Mouse (Mus musculus): ENCODE measurements around the gene Oasl1. TPM values are rescaled to one million over a fixed set of nuclear protein-coding genes. Genes with fewer than 3 reads are reported as not detected.

The Oasl1 gene
- polyA plus RNA-seq, 1 experiment from 2014 or later, result 0.20 TPM

DNA sequence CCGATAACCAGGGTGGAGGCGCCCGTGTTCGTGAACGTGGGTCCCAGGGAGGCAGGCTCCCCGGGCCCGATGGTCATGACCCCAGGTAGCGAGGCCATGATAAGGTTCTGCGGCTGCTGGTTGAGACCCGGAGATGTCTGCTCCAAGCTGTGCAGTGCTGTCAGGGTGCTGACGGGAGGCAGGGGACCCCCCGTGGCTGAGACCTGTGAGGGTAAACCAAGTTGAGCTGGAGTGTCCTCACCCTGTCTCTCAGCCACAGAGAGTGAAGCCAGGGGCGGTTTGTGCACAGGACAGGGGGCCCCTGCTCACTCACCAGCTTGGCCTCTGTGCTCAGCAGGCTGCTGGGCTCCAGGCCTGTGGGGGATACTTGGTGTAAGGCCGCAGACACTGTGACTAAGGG is 30.3 kb downstream of the Oasl1 start:
- ATAC-seq (ENCODE audit: insufficient read depth, low FRiP score, low TSS enrichment), result no peak
- Histone ChIP-seq H3K27ac (ENCODE audit: low read depth, low read length) (no peak overlapping the region), H3K9me3 (ENCODE audit: control insufficient read depth, low read length) (no peaks in the 10 kb centered on the region), H3K36me3 (ENCODE audit: control insufficient read depth, insufficient read depth, low read length) (no peaks in the 10 kb centered on the region), H3K27me3 (ENCODE audit: control insufficient read depth, insufficient read depth, low read length) (no peaks in the 10 kb centered on the region), H3K4me2 (ENCODE audit: low read depth) (no peak overlapping the region), H3K4me1 (ENCODE audit: control insufficient read depth, insufficient read depth, low read length) (0 out of 2 replicates have a peak, but pooled peaks cover 2% of the 10 kb centered on the region), H3K4me3 (ENCODE audit: low read depth, low read length) (no peak overlapping the region), H3K9ac (ENCODE audit: low read length) (no peak overlapping the region)
- no peak for DNase-seq (ENCODE audit: low spot score)
- WGBS, result 91% methylated on average over 14 of the region's 14 CpGs

DNA sequence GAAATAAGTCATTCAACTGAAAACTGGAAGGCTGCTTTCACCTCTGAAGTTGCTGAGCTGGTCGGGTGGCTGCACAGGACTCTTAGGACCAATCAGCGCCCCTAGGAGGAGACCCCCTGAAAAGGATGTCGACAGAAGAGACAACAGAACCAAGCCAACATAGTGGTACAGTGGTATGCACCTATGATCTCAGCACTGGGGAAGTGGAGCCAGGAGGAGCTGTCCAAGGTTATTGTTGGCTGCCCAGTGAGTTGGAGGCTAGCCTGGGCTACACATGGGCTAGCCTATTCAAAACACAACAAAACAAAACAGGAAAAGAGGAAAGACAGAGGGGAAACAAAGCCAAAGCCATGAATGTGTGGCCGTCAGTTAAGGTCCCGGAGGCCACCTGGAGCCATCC is 35.0 kb downstream of the Oasl1 start:
- Histone ChIP-seq H3K9me3 (ENCODE audit: control insufficient read depth, low read length) (no peaks in the 10 kb centered on the region), H3K36me3 (ENCODE audit: control insufficient read depth, insufficient read depth, low read length) (no peaks in the 10 kb centered on the region), H3K27me3 (ENCODE audit: control insufficient read depth, insufficient read depth, low read length) (no peaks in the 10 kb centered on the region), H3K9ac (ENCODE audit: low read length) (no peak overlapping the region), H3K4me3 (ENCODE audit: low read depth, low read length) (no peak overlapping the region), H3K27ac (ENCODE audit: low read depth, low read length) (no peak overlapping the region), H3K4me2 (ENCODE audit: low read depth) (no peak overlapping the region), H3K4me1 (ENCODE audit: control insufficient read depth, insufficient read depth, low read length) (no peaks in the 10 kb centered on the region)
- DNase-seq (ENCODE audit: low spot score) (no peak), ATAC-seq (ENCODE audit: insufficient read depth, low FRiP score, low TSS enrichment) (no peak)
- 91% methylated on average over 5 of the region's 5 CpGs for WGBS

DNA sequence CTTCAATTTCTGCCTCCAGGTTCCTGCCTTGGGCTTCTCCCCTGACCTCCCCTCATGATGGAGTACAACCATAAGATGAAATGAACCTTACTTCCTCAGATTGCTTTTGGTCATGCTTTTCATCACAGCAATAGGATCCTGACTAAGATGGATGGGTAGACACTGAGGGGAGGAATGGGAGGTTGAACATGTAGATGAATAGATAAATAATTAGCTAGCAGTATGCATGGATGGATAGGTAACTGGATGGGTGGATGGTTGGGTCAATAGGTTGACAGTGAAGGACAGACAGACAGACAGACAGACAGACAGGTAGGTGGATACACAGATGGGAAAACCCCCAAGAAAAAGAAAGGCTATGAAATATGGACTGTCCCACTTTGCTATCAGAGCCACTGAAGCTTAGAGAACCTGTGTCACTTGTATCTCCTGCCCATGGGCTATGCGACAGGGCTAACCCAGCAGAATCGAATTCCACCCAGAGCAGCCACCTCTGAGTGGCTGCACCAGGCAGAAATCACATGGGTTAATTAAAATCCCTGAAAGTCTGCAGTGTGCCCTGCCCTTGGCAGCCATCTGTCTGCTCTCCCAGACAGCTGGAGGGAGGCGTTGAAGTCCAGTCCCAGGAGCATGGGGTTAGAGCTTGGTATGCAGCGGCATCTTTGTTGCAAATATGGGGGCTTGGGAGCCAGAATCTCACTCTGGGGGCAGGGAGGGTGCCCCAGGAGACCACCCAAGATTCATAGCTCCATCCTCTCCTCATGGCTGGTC is 38.7 kb downstream of the Oasl1 start:
- ATAC-seq (ENCODE audit: insufficient read depth, low FRiP score, low TSS enrichment), result no peak
- 47% methylated on average over 4 of the region's 4 CpGs for WGBS

DNA sequence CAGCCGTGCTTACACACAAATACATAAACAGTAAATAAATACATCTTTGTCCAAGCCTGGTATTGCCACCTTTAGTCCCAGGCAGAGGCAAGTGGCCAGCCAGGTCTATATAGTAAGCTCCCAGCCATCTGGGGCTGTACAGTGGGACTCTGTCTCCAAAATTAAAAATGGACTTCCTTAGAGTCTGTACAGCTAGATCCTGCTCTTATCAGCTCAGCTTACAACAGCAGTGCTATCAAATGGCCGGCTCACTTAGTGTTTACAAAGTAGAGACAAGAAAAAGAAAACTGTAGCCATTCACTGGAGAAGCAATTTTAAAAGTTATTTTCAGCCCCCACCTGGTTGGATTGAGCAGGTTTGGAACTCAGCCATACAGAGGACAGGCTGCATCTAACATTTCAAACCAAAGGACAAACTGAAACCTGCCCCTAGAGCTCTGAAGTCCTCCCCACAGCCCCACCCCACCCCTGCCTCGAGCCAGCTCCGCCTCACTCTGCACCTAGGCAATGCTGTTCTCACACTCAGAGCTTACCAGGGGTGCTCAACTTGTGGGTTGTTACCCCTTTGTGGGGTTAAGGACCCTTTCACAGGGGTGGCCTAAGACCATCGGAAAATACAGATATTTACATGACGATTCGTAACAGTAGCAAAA is 41.4 kb downstream of the Oasl1 start:
- 64% methylated on average over 7 of the region's 7 CpGs for WGBS
- no peaks in the 10 kb centered on the region for H3K36me3 ChIP-seq (ENCODE audit: control insufficient read depth, insufficient read depth, low read length)
- H3K27me3 ChIP-seq (ENCODE audit: control insufficient read depth, insufficient read depth, low read length), result no peaks in the 10 kb centered on the region; the same call in 1 of the 2 replicates
- no peak for DNase-seq (ENCODE audit: low spot score)
- no peak overlapping the region for H3K4me3 ChIP-seq (ENCODE audit: low read depth, low read length)
- H3K4me2 ChIP-seq (ENCODE audit: low read depth), result no peak overlapping the region
- no peak for ATAC-seq (ENCODE audit: insufficient read depth, low FRiP score, low TSS enrichment)
- peaks cover 6% of the 10 kb centered on the region; the same call in 1 of the 2 replicates for H3K4me1 ChIP-seq (ENCODE audit: control insufficient read depth, insufficient read depth, low read length)
- H3K27ac ChIP-seq (ENCODE audit: low read depth, low read length), result no peak overlapping the region
- H3K9ac ChIP-seq (ENCODE audit: low read length), result no peak overlapping the region
- H3K9me3 ChIP-seq (ENCODE audit: control insufficient read depth, low read length), result no peaks in the 10 kb centered on the region

More for the DNA sequence above, 38.7 kb downstream of the Oasl1 start:
- Histone ChIP-seq H3K4me2 (ENCODE audit: low read depth) (no peak overlapping the region), H3K36me3 (ENCODE audit: control insufficient read depth, insufficient read depth, low read length) (no peaks in the 10 kb centered on the region), H3K27ac (ENCODE audit: low read depth, low read length) (no peak overlapping the region), H3K9me3 (ENCODE audit: control insufficient read depth, low read length) (no peaks in the 10 kb centered on the region), H3K27me3 (ENCODE audit: control insufficient read depth, insufficient read depth, low read length) (no peaks in the 10 kb centered on the region), H3K4me1 (ENCODE audit: control insufficient read depth, insufficient read depth, low read length) (no peaks in the 10 kb centered on the region), H3K9ac (ENCODE audit: low read length) (peak overlapping the region; percentile 10; the same call in 1 of the 2 replicates), H3K4me3 (ENCODE audit: low read depth, low read length) (no peak overlapping the region)
- DNase-seq (ENCODE audit: low spot score), result peak; percentile 41

DNA sequence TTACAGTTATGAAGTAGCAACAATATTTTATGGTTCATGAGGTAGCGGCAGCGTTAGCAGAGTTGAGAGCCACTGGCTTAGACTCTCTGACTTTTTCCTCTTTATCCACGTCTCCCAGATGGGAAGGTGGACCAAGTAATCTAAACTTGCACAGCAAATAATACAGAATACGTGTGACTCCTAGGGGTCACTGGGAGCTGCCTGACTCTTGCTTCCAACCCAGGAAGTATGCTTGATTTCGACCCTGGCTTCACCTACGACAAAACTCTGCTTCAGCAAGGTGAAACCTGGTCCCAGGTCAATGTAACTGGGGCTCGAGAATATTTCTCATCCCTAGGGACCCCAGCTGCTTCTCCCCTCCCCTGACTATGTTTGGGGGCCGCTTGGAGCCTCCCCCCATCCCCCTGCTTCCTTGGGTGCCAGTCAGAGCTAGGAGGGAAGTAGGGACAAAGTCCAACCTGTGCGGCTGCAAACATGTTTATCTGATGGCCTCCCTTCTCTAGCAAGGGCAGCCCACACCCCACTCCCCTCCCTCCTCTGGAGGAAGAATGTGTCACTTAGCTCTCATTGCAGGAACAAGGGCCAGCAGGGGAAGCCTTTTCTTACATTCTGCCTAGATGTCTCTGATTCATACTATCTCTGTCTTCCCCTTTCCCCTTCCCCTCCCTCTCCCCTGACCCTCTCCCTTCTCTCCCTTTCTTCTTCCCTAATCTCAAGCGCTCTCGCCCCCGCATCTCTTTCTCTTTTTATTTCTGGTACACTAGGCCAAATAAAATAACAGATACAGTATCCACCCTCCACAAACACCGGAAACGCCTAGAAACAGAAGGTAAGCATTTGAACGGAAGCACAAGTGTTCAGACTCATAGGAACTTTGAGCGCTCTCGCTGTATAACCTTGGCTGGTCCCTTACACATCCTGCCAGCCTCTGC is 42.2 kb downstream of the Oasl1 start:
- no peaks in the 10 kb centered on the region; the same call in 1 of the 2 replicates for H3K27me3 ChIP-seq (ENCODE audit: control insufficient read depth, insufficient read depth, low read length)
- H3K9me3 ChIP-seq (ENCODE audit: control insufficient read depth, low read length), result no peaks in the 10 kb centered on the region
- H3K27ac ChIP-seq (ENCODE audit: low read depth, low read length), result no peak overlapping the region
- ATAC-seq (ENCODE audit: insufficient read depth, low FRiP score, low TSS enrichment) (no peak), DNase-seq (ENCODE audit: low spot score) (no peak)
- H3K4me1 ChIP-seq (ENCODE audit: control insufficient read depth, insufficient read depth, low read length), result peaks cover 6% of the 10 kb centered on the region; the same call in 1 of the 2 replicates
- no peak overlapping the region for H3K4me3 ChIP-seq (ENCODE audit: low read depth, low read length)
- no peak overlapping the region for H3K4me2 ChIP-seq (ENCODE audit: low read depth)
- H3K36me3 ChIP-seq (ENCODE audit: control insufficient read depth, insufficient read depth, low read length), result no peaks in the 10 kb centered on the region
- no peak overlapping the region for H3K9ac ChIP-seq (ENCODE audit: low read length)
- WGBS, result 73% methylated on average over 17 of the region's 17 CpGs

DNA sequence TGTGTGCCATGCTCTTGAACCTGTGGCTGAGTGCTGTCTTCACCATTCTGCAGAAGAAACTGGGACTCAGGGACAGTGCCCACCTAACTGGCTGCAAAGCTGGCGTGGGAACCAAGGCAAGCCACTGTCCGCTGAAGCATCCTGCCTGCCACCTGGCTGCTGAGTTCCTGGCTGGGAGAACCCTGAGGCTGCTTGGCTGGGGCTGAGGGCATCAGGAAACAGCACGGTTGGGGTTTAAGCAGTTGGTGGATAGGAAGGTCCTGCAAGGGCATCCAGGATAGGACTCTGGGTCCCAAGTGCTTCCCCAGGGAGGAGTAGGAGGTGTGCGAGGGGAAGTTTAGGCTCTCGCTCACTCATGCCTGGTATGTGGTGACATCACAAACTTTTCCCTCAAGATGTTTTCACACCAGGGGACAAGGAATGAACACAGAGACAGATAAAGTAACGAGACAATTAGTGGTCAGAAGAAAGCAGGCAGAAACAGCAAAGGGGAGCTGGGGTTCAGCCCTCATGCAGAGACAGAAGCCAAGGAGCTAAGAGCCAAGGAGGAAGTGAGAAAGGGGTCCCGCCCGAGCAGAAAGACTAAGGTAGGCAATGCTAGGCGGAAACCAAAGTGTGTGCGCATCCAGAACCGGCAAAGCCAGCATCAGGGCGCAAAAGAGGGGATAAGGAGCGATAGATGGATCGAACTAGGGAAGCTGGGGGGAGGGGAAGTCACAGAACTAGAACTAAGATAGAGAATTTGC is 44.7 kb downstream of the Oasl1 start:
- H3K36me3 ChIP-seq (ENCODE audit: control insufficient read depth, insufficient read depth, low read length), result no peaks in the 10 kb centered on the region
- no peak overlapping the region for H3K4me2 ChIP-seq (ENCODE audit: low read depth)
- H3K27me3 ChIP-seq (ENCODE audit: control insufficient read depth, insufficient read depth, low read length), result no peaks in the 10 kb centered on the region; the same call in 1 of the 2 replicates
- DNase-seq (ENCODE audit: low spot score) (no peak), ATAC-seq (ENCODE audit: insufficient read depth, low FRiP score, low TSS enrichment) (no peak)
- H3K4me3 ChIP-seq (ENCODE audit: low read depth, low read length), result no peak overlapping the region
- 37% methylated on average over 14 of the region's 14 CpGs for WGBS
- no peak overlapping the region for H3K9ac ChIP-seq (ENCODE audit: low read length)
- no peak overlapping the region for H3K27ac ChIP-seq (ENCODE audit: low read depth, low read length)
- H3K9me3 ChIP-seq (ENCODE audit: control insufficient read depth, low read length), result no peaks in the 10 kb centered on the region
- peaks cover 6% of the 10 kb centered on the region; the same call in 1 of the 2 replicates for H3K4me1 ChIP-seq (ENCODE audit: control insufficient read depth, insufficient read depth, low read length)

DNA sequence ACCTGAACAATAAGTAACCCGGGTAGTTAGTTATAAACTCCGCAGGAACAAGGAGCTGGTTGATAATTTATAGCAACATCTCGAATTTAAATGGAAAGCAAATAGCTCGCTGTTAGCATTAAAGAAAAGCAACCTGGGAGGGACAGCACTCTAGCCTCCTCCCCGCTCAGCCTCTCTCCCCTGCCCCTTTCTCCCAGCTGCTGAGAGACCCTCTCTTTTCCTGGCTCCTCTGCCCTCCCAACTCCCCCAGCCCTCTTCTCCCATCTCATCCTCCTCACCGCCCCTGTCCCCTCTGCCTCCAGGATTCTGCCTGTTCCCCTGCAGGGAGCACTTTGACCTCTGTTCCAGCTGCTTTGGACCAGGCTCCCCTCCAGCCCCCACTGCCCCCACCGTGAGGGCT is 45.6 kb downstream of the Oasl1 start:
- peaks cover 6% of the 10 kb centered on the region; the same call in 1 of the 2 replicates for H3K4me1 ChIP-seq (ENCODE audit: control insufficient read depth, insufficient read depth, low read length)
- 9% methylated on average over 7 of the region's 7 CpGs for WGBS
- H3K9ac ChIP-seq (ENCODE audit: low read length), result no peak overlapping the region; the same call in 1 of the 2 replicates
- no peak overlapping the region for H3K4me2 ChIP-seq (ENCODE audit: low read depth)
- H3K36me3 ChIP-seq (ENCODE audit: control insufficient read depth, insufficient read depth, low read length), result no peaks in the 10 kb centered on the region
- no peak overlapping the region for H3K27ac ChIP-seq (ENCODE audit: low read depth, low read length)
- no peak overlapping the region for H3K4me3 ChIP-seq (ENCODE audit: low read depth, low read length)
- no peak for DNase-seq (ENCODE audit: low spot score)
- H3K27me3 ChIP-seq (ENCODE audit: control insufficient read depth, insufficient read depth, low read length), result no peaks in the 10 kb centered on the region; the same call in 1 of the 2 replicates
- no peak for ATAC-seq (ENCODE audit: insufficient read depth, low FRiP score, low TSS enrichment)
- H3K9me3 ChIP-seq (ENCODE audit: control insufficient read depth, low read length), result no peaks in the 10 kb centered on the region

DNA sequence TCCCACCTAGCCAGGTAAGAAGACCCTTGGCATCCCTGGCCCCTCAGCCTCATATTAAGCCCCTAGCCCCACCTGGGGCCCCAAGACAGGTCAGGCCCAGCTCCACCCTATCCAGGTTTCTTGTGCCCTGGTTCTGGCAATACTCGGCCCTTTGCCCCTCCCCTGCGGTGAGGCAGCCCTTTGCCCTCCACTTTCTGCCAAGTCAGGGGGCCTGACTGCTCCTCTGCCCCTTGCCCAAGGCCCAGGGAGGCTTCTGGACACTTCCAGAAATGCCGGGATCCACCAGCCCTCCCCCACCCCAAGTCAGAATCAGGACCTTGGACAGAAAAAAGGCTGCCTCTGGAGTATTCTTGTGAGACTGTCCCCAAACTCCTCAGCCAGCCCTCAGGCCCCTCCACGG is 46.0 kb downstream of the Oasl1 start:
- H3K4me3 ChIP-seq (ENCODE audit: low read depth, low read length), result no peak overlapping the region
- no peaks in the 10 kb centered on the region; the same call in 1 of the 2 replicates for H3K27me3 ChIP-seq (ENCODE audit: control insufficient read depth, insufficient read depth, low read length)
- no peaks in the 10 kb centered on the region for H3K9me3 ChIP-seq (ENCODE audit: control insufficient read depth, low read length)
- H3K9ac ChIP-seq (ENCODE audit: low read length), result no peak overlapping the region; the same call in 1 of the 2 replicates
- peaks cover 6% of the 10 kb centered on the region; the same call in 1 of the 2 replicates for H3K4me1 ChIP-seq (ENCODE audit: control insufficient read depth, insufficient read depth, low read length)
- H3K4me2 ChIP-seq (ENCODE audit: low read depth), result no peak overlapping the region
- H3K27ac ChIP-seq (ENCODE audit: low read depth, low read length), result no peak overlapping the region
- no peak for DNase-seq (ENCODE audit: low spot score)
- 15% methylated on average over 4 of the region's 4 CpGs for WGBS
- no peaks in the 10 kb centered on the region for H3K36me3 ChIP-seq (ENCODE audit: control insufficient read depth, insufficient read depth, low read length)
- ATAC-seq (ENCODE audit: insufficient read depth, low FRiP score, low TSS enrichment), result no peak

All from neural tube, embryonic 11.5 days (tissue).